ENCODE assay signal across 8 mouse cellular contexts in genomic region chr6:88980112-88980511, GRCm38 (mm10).
DNase-seq lines count a peak whose midpoint lies in the region; ATAC-seq and TF ChIP-seq lines count a peak whose summit lies in the region.

No protein-coding gene starts in this region.

- no peak for TF ChIP-seq EP300 in heart, postnatal 0 days (IDR thresholded peaks at IDR 0.05; ENCODE audit: low read depth)

- peaks cover 3% of the 10 kb centered on the region; the same call in 1 of the 2 replicates for H3K27me3 ChIP-seq in heart, postnatal 0 days (ENCODE audit: control insufficient read depth, insufficient read depth, low read length)

- DNase-seq in cerebellum, adult 11 months: peak; percentile 31
- DNase-seq in adrenal gland, adult 18-20 months (ENCODE audit: low spot score in 2 of 2): peak; percentile 27 to 46
- DNase-seq in embryo, embryonic 9.5 days (ENCODE audit: extremely low spot score): peak; percentile 79
- peak; percentile 57 for DNase-seq in heart, postnatal 0 days (ENCODE audit: low spot score)
- peak; percentile 60 for DNase-seq in kidney, postnatal 14 days
- peak; percentile 72 for DNase-seq in lung, postnatal 14 days
- peak; percentile 64 to 69 for DNase-seq in right cerebral cortex, adult 2 months (ENCODE audit: low spot score in 2 of 2)

- no peak overlapping the region for H3K4me2 ChIP-seq in heart, postnatal 0 days (ENCODE audit: low read depth, low read length)

- H3K27ac ChIP-seq in heart, postnatal 0 days (ENCODE audit: low read depth): no peak overlapping the region

- H3K9me3 ChIP-seq in heart, postnatal 0 days (replicated peaks; ENCODE audit: control insufficient read depth, low read length): no peaks in the 10 kb centered on the region

- H3K4me1 ChIP-seq in heart, postnatal 0 days (ENCODE audit: control insufficient read depth, insufficient read depth): 0 out of 2 replicates have a peak, but pooled peaks cover 3% of the 10 kb centered on the region

- no peak overlapping the region for H3K9ac ChIP-seq in heart, postnatal 0 days (replicated peaks; ENCODE audit: low read depth, low read length)

- peak; percentile 73 for TF ChIP-seq CTCF in heart, postnatal 0 days (IDR thresholded peaks at IDR 0.05; ENCODE audit: low read depth)

- no peak overlapping the region for H3K4me3 ChIP-seq in heart, postnatal 0 days (ENCODE audit: low read depth, low read length)

- WGBS in heart, postnatal 0 days: 5% methylated on average over 8 of the region's 8 CpGs

- ATAC-seq in cerebellum, adult (ENCODE audit: insufficient number of reproducible peaks, low FRiP score, low TSS enrichment): no peak; the same call in 1 of the 2 replicates
- ATAC-seq in heart, postnatal 0 days (ENCODE audit: insufficient read depth, low read depth): peak; percentile 82

- H3K36me3 ChIP-seq in heart, postnatal 0 days (replicated peaks; ENCODE audit: control insufficient read depth, insufficient read depth, low read length): no peaks in the 10 kb centered on the region
